Mouse (Mus musculus) hindbrain, embryonic 14.5 days (tissue): ENCODE measurements around the gene Cracr2a. TPM values are rescaled to one million over a fixed set of nuclear protein-coding genes. Genes with fewer than 3 reads are reported as not detected.
A peak's percentile ranks its signal among the peaks of the same experiment; 100 is the strongest.

Source experiments
- ATAC-seq: fragments of 200-750 bp; cut with Nextera tagmentation; 2 replicates; pipeline ENCODE4 v1.8.0; 2017; ENCODE audit warnings: moderate number of reproducible peaks, mild to moderate bottlenecking, moderate TSS enrichment, moderate library complexity; ENCODE audit not compliant: low FRiP score
- DNase-seq: peaks from one replicate; pipeline ENCODE4 v3.0.0-alpha.2; 2015; ENCODE audit warnings: low spot score
- H3K27ac ChIP-seq: fragments of 300-500 bp; sonication (generic); 2 replicates; pipeline ENCODE4 v1.5.1; 2014; ENCODE audit warnings: mild to moderate bottlenecking, moderate library complexity
- H3K27me3 ChIP-seq: fragments of 300-500 bp; sonication (generic); 2 replicates; pipeline ENCODE4 v1.6.1; 2014; ENCODE audit warnings: mild to moderate bottlenecking, low read length, mixed read lengths; ENCODE audit not compliant: control insufficient read depth, insufficient read depth
- H3K36me3 ChIP-seq: fragments of 300-500 bp; sonication (generic); replicated peaks from 2 replicates; pipeline ENCODE4 v1.6.1; 2014; ENCODE audit not compliant: control insufficient read depth, insufficient read depth
- H3K4me1 ChIP-seq: fragments of 300-500 bp; sonication (generic); replicated peaks from 2 replicates; pipeline ENCODE4 v1.6.1; 2014; ENCODE audit warnings: antibody characterized with exemption, low read length, mixed read lengths; ENCODE audit not compliant: control insufficient read depth, insufficient read depth
- H3K4me2 ChIP-seq: fragments of 300-500 bp; sonication (generic); replicated peaks from 2 replicates; pipeline ENCODE4 v1.6.1; 2014; ENCODE audit warnings: mild to moderate bottlenecking, moderate library complexity
- H3K4me3 ChIP-seq: fragments of 300-500 bp; sonication (generic); replicated peaks from 2 replicates; pipeline ENCODE4 v1.5.1; 2014; ENCODE audit warnings: mild to moderate bottlenecking, low read length
- H3K9ac ChIP-seq: fragments of 300-500 bp; sonication (generic); 2 replicates; pipeline ENCODE4 v1.6.1; 2014
- H3K9me3 ChIP-seq: fragments of 300-500 bp; sonication (generic); 2 replicates; pipeline ENCODE4 v1.6.1; 2016; ENCODE audit warnings: low read length; ENCODE audit not compliant: control insufficient read depth
- WGBS: fragments of 180-500 bp; shearing (Covaris S2); extraction: QIAGEN DNeasy Blood & Tissue Kit; methylation state at CpG from one replicate; pipeline ENCODE4 v1.1.7; 2014; 5-methylcytosine and 5-hydroxymethylcytosine counted together
- polyA plus RNA-seq: library from polyadenylated mRNA; unstranded; fragments of >200 nt; fragmentation: Nextera tagmentation; extraction: Ambion mirVana; gene quantifications from 2 replicates; pipeline ENCODE4 v1.2.1, GENCODE M21; 2014

The Cracr2a gene
- polyA plus RNA-seq, 1 experiment from 2014 or later, result 0.43 TPM

DNA sequence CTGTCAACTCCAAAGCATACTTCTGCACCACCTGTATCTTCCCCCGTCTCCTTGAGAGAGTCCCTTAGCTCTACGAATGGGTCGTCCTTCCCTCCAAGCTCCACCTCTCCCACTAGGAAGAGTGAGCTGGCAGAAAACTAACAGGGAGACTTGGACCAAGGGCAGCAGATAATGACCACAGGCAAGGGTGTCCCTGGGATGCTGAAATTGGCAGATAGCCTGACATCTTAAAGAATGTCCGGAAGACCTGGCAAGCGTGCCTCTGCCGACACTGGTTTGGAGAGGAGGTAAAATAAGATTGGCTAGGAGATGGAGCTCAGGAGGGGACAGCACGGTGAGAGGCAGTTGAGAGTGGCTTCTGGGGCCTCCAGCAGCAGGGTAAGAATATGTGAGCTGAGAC is 17.2 kb downstream of the Cracr2a start:
- Histone ChIP-seq H3K9me3 (no peaks in the 10 kb centered on the region), H3K27ac (no peak overlapping the region), H3K9ac (no peak overlapping the region), H3K4me2 (no peak overlapping the region), H3K4me1 (peaks cover 10% of the 10 kb centered on the region; the same call in 1 of the 2 replicates), H3K4me3 (no peak overlapping the region), H3K27me3 (no peaks in the 10 kb centered on the region), H3K36me3 (no peaks in the 10 kb centered on the region)
- 65% methylated on average over 7 of the region's 7 CpGs for WGBS
- DNase-seq (no peak), ATAC-seq (no peak)

DNA sequence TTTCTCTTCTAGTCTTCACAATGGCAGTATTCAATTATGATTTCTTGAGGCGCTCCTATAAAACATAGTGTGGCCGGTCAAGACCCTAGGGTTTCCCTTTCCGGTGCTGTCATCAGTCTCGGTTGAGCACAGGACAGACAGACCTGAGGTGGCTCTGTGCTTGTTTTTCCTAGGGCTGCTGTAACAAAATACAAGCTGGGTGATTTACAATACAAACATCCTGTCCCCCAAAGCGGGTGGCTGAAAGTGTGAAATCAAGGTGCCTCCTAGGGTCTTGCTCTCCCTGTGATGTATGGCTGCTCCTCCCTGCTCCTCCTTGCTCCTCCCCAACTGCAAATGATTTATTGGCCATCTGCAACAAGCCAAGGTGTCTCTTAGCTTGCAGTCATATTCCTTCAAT is 17.7 kb downstream of the Cracr2a start:
- H3K9ac ChIP-seq, result no peak overlapping the region
- DNase-seq (no peak), ATAC-seq (no peak)
- H3K4me3 ChIP-seq, result no peak overlapping the region
- H3K27me3 ChIP-seq, result no peaks in the 10 kb centered on the region
- peaks cover 10% of the 10 kb centered on the region; the same call in 1 of the 2 replicates for H3K4me1 ChIP-seq
- no peak overlapping the region for H3K4me2 ChIP-seq
- 70% methylated on average over 5 of the region's 5 CpGs for WGBS
- H3K9me3 ChIP-seq, result no peaks in the 10 kb centered on the region
- no peak overlapping the region for H3K27ac ChIP-seq
- H3K36me3 ChIP-seq, result no peaks in the 10 kb centered on the region

- Histone ChIP-seq H3K4me3 (no peak overlapping the region), H3K4me1 (peaks cover 10% of the 10 kb centered on the region; the same call in 1 of the 2 replicates), H3K9me3 (no peaks in the 10 kb centered on the region), H3K27me3 (0 out of 2 replicates have a peak, but pooled peaks cover 4% of the 10 kb centered on the region), H3K36me3 (no peaks in the 10 kb centered on the region), H3K27ac (no peak overlapping the region), H3K4me2 (peak overlapping the region; percentile 57), H3K9ac (peak overlapping the region; percentile 40)
- WGBS, result 44% methylated on average over 12 of the region's 12 CpGs
- ATAC-seq (no peak), DNase-seq (no peak)
These were observed 20.8 kb downstream of the Cracr2a start for GRCm38 (mm10) chr6:127581915-127582314.

DNA sequence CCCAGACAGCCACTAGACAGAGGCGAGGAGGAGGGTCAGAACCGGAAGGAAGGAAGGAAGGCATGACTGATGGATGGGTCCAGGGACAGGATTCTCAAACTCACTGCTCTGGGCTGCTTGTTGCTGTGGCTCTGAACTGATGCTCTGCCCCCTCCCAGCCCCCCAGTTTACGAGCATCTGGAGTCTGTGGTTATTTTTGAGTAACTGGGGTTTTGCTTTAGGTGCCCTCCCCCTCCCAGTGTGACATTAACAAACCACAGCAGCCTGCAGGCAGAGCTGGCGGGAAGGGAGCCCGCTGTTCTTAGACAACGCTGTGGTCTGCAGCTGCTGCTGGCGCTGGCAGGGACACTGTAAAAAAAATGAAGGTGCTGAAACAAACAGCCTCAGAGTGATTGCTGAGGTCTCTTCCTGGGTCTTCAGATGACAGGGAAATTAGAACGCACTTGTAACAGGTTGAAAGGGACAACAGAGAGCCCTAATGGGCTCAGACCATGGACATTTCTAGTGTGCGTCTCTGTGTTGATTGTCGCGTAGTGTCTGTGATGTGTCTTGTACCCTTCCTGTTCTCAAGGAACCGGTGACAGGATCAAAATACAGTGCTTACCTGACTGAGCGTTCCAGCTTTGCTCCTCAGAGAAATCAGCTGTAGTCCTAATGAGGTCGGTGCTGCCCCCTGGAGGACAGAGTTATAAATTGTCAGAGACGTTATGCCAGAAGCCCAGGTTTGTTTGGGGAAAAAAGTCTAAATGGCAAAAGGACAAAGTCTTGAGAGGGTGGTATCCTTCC is 21.4 kb downstream of the Cracr2a start:
- Histone ChIP-seq H3K4me3 (peak overlapping the region; percentile 20), H3K4me1 (peaks cover 10% of the 10 kb centered on the region; the same call in 1 of the 2 replicates), H3K9ac (peak overlapping the region; percentile 40), H3K36me3 (no peaks in the 10 kb centered on the region), H3K9me3 (no peaks in the 10 kb centered on the region), H3K27me3 (0 out of 2 replicates have a peak, but pooled peaks cover 4% of the 10 kb centered on the region), H3K4me2 (peak overlapping the region; percentile 57), H3K27ac (peak overlapping the region; percentile 36; the same call in 1 of the 2 replicates)
- DNase-seq, result peak; percentile 89
- peak; percentile 68; the same call in 1 of the 2 replicates for ATAC-seq
- WGBS, result 4% methylated on average over 15 of the region's 15 CpGs

DNA sequence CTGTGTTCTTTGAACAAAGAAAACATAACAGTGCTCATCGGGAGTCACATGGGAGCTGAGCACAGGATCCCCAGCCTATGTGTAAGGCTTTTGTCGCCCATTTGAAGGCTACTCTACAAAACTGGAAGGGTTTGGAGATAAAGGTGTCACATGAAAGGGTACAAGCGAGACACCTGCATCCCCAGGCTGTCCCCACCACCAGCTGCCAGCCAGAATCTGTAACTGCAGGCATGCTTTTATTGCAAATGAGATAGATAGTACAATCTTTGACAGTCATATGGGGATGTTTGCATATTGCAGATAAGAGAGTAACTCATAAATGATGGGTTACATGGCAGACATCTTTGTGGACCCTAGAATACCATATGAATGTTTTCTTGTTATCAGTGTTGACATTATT is 30.3 kb downstream of the Cracr2a start:
- Histone ChIP-seq H3K27ac (no peak overlapping the region), H3K36me3 (no peaks in the 10 kb centered on the region), H3K27me3 (no peaks in the 10 kb centered on the region), H3K4me1 (no peaks in the 10 kb centered on the region), H3K9me3 (no peaks in the 10 kb centered on the region), H3K9ac (no peak overlapping the region), H3K4me3 (no peak overlapping the region), H3K4me2 (no peak overlapping the region)
- 70% methylated on average over 3 of the region's 3 CpGs for WGBS
- ATAC-seq (no peak), DNase-seq (no peak)

GRCm38 (mm10) chr6:127593487-127593886 is 32.3 kb downstream of the Cracr2a start:
- DNase-seq (peak; percentile 48), ATAC-seq (no peak)
- Histone ChIP-seq H3K27me3 (no peaks in the 10 kb centered on the region), H3K27ac (no peak overlapping the region), H3K9ac (no peak overlapping the region), H3K4me1 (no peaks in the 10 kb centered on the region), H3K4me3 (no peak overlapping the region), H3K9me3 (no peaks in the 10 kb centered on the region), H3K4me2 (no peak overlapping the region), H3K36me3 (no peaks in the 10 kb centered on the region)
- WGBS, result 47% methylated on average over 4 of the region's 4 CpGs

DNA sequence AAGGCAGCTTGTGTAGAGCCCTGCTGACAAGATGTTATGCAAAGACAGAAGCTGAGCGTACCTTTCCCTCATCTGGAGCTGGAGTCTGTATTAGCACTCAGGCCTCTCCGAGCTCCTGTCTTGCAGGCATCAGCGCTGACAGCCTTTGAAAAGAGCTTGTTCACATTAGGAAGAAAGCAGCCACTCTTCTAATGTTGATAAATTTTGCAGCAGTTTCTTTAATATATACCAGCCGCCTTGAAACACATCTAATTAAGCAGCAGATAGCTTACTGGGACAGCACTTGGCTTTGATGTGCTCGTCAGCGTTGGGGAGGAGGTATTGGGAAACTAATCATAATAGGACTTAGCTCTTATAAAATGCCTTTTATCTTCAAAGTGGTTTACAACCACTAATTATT is 38.1 kb downstream of the Cracr2a start:
- H3K9me3 ChIP-seq, result no peaks in the 10 kb centered on the region
- DNase-seq, result no peak
- H3K4me1 ChIP-seq, result 0 out of 2 replicates have a peak, but pooled peaks cover 5% of the 10 kb centered on the region
- no peak overlapping the region for H3K4me3 ChIP-seq
- ATAC-seq, result no peak
- WGBS, result 51% methylated on average over 6 of the region's 6 CpGs
- no peak overlapping the region for H3K9ac ChIP-seq
- H3K27me3 ChIP-seq, result no peaks in the 10 kb centered on the region
- H3K36me3 ChIP-seq, result no peaks in the 10 kb centered on the region
- H3K4me2 ChIP-seq, result no peak overlapping the region
- peak overlapping the region; percentile 9; the same call in 1 of the 2 replicates for H3K27ac ChIP-seq

- Histone ChIP-seq H3K27ac (no peak overlapping the region), H3K4me3 (no peak overlapping the region), H3K9me3 (no peaks in the 10 kb centered on the region), H3K36me3 (no peaks in the 10 kb centered on the region), H3K4me1 (peaks cover 4% of the 10 kb centered on the region; the same call in 1 of the 2 replicates), H3K4me2 (no peak overlapping the region), H3K27me3 (no peaks in the 10 kb centered on the region), H3K9ac (no peak overlapping the region)
- 0 out of 2 replicates have a peak, but pooled peaks have one; percentile 21 for ATAC-seq
- WGBS, result 60% methylated on average over 15 of the region's 15 CpGs
- DNase-seq, result no peak
These were observed 44.2 kb downstream of the Cracr2a start for GRCm38 (mm10) chr6:127605067-127606025.

GRCm38 (mm10) chr6:127609673-127610072 is 48.5 kb downstream of the Cracr2a start:
- no peak overlapping the region for H3K9ac ChIP-seq
- H3K36me3 ChIP-seq, result no peaks in the 10 kb centered on the region
- no peaks in the 10 kb centered on the region for H3K9me3 ChIP-seq
- H3K27me3 ChIP-seq, result no peaks in the 10 kb centered on the region
- ATAC-seq (no peak), DNase-seq (no peak)
- H3K27ac ChIP-seq, result no peak overlapping the region
- H3K4me3 ChIP-seq, result no peak overlapping the region
- H3K4me2 ChIP-seq, result no peak overlapping the region
- H3K4me1 ChIP-seq, result peaks cover 10% of the 10 kb centered on the region
